Mouse (Mus musculus) granulocyte monocyte progenitor cell, adult 5-6 weeks (primary cell): ENCODE results near the gene Olfr720. TPM values are rescaled to one million over a fixed set of nuclear protein-coding genes. Genes with fewer than 3 reads are reported as not detected.

Experiments used
- ATAC-seq: replicated peaks from 2 replicates; pipeline ENCODE4 v1.8.0; 2016; ENCODE audit warnings: mild to moderate bottlenecking, moderate TSS enrichment, inconsistent platforms; ENCODE audit not compliant: poor library complexity, severe bottlenecking
- total RNA-seq, 2 experiments: library from RNA; stranded (forward) in 1 of 2; stranded (reverse) in 1 of 2; fragments of 200-712, 200-1000 nt in 1 of 2; fragments of >200 nt in 1 of 2; fragmentation: Nextera tagmentation in 1 of 2; gene quantifications; 2 replicates each; pipeline ENCODE4 v1.2.3; 2014 to 2017

Gene Olfr720
- total RNA-seq (2014; fragmentation: Nextera tagmentation) = not detected in 2 replicates
- not detected in 2 replicates for total RNA-seq (2017)

GRCm38 (mm10) chr14:14186738-14187137, at the start of gene Olfr720:
Gene Olfr720, minus strand, starts transcription at chr14:14186838.
- no peak for ATAC-seq

Other genes with a start within 250 kb of the Olfr720 start
- gene Atxn7, start 225.4 kb downstream of the Olfr720 start, total RNA-seq (2014; fragmentation: Nextera tagmentation) = 14.3 and 14.6 TPM in 2 replicates
- gene Atxn7, start 225.4 kb downstream of the Olfr720 start, total RNA-seq (2017) = 11.3 and 20.3 TPM in 2 replicates
- gene Thoc7, start 225.0 kb downstream of the Olfr720 start, total RNA-seq (2014; fragmentation: Nextera tagmentation) = 188 and 219 TPM in 2 replicates
- gene Thoc7, start 225.0 kb downstream of the Olfr720 start, total RNA-seq (2017) = 347 and 460 TPM in 2 replicates
- 108 and 137 TPM in 2 replicates for gene Psmd6, start 65.9 kb downstream of the Olfr720 start, total RNA-seq (2014; fragmentation: Nextera tagmentation)
- gene Psmd6, start 65.9 kb downstream of the Olfr720 start, total RNA-seq (2017) = 265 and 275 TPM in 2 replicates
- 0.45 TPM in 1 of 2 replicates, not detected in the other for gene Olfr31, start 136.0 kb upstream of the Olfr720 start, total RNA-seq (2014; fragmentation: Nextera tagmentation)
- gene Olfr31, start 136.0 kb upstream of the Olfr720 start, total RNA-seq (2017) = not detected in 2 replicates
- 18.3 and 27.4 TPM in 2 replicates for gene Il3ra, start 159.4 kb upstream of the Olfr720 start, total RNA-seq (2014; fragmentation: Nextera tagmentation)
- gene Il3ra, start 159.4 kb upstream of the Olfr720 start, total RNA-seq (2017) = 26.6 and 46.0 TPM in 2 replicates
- not detected in 2 replicates for gene Olfr721-ps1, start 214.5 kb upstream of the Olfr720 start, total RNA-seq (2014; fragmentation: Nextera tagmentation)
- not detected in 2 replicates for gene Olfr721-ps1, start 214.5 kb upstream of the Olfr720 start, total RNA-seq (2017)